Mouse (Mus musculus) midbrain, embryonic 10.5 days (tissue): ENCODE measurements around the gene Jmjd4. TPM values are rescaled to one million over a fixed set of nuclear protein-coding genes. Genes with fewer than 3 reads are reported as not detected.

Experiments used
- DNase-seq: peaks from one replicate; pipeline ENCODE4 v3.0.0-alpha.2; 2017; ENCODE audit warnings: low spot score
- H3K27ac ChIP-seq: fragments of 300-500 bp; sonication (generic); replicated peaks from 2 replicates; pipeline ENCODE4 v1.5.1; 2016; ENCODE audit warnings: mild to moderate bottlenecking
- H3K27me3 ChIP-seq: fragments of 300-500 bp; sonication (generic); 2 replicates; pipeline ENCODE4 v1.6.1; 2016; ENCODE audit warnings: low read depth, mild to moderate bottlenecking; ENCODE audit not compliant: poor library complexity, severe bottlenecking
- H3K36me3 ChIP-seq: fragments of 300-500 bp; sonication (generic); 2 replicates; pipeline ENCODE4 v1.6.1; 2016; ENCODE audit warnings: mild to moderate bottlenecking, moderate library complexity
- H3K4me1 ChIP-seq: fragments of 300-500 bp; sonication (generic); 2 replicates; pipeline ENCODE4 v1.6.1; 2016
- H3K4me3 ChIP-seq: fragments of 300-500 bp; sonication (generic); 2 replicates; pipeline ENCODE4 v1.5.1; 2016; ENCODE audit warnings: mild to moderate bottlenecking, moderate library complexity
- H3K9me3 ChIP-seq: fragments of 300-500 bp; sonication (generic); replicated peaks from 2 replicates; pipeline ENCODE4 v1.6.1; 2016; ENCODE audit warnings: mild to moderate bottlenecking
- WGBS: fragments of 180-500 bp; shearing (Covaris S2); methylation state at CpG from one replicate; pipeline ENCODE4 v1.1.7; 2016; 5-methylcytosine and 5-hydroxymethylcytosine counted together
- polyA plus RNA-seq: library from polyadenylated mRNA; unstranded; fragments of >200 nt; fragmentation: Nextera tagmentation; extraction: Ambion mirVana; gene quantifications from 2 replicates; pipeline ENCODE4 v1.2.1, GENCODE M21; 2016

Gene Jmjd4
- polyA plus RNA-seq, 1 experiment from 2014 or later: 16.2 TPM

- no peak overlapping the region for H3K27ac ChIP-seq
- no peaks in the 10 kb centered on the region for H3K9me3 ChIP-seq
- no peaks in the 10 kb centered on the region for H3K4me1 ChIP-seq
- no peak overlapping the region for H3K4me3 ChIP-seq
- peaks cover 75% of the 10 kb centered on the region for H3K36me3 ChIP-seq
- H3K27me3 ChIP-seq: no peaks in the 10 kb centered on the region
- DNase-seq: no peak
- WGBS: 87% methylated on average over 1 of the region's 1 CpGs
Observed at GRCm38 (mm10) chr11:59429959-59430358, 19.9 kb upstream of the Jmjd4 start.

GRCm38 (mm10) chr11:59432261-59432660 is 17.6 kb upstream of the Jmjd4 start:
- no peaks in the 10 kb centered on the region for H3K27me3 ChIP-seq
- H3K4me3 ChIP-seq: no peak overlapping the region
- H3K36me3 ChIP-seq: peaks cover 76% of the 10 kb centered on the region
- no peak for DNase-seq
- WGBS: 85% methylated on average over 3 of the region's 3 CpGs
- H3K4me1 ChIP-seq: no peaks in the 10 kb centered on the region
- peaks cover 15% of the 10 kb centered on the region for H3K9me3 ChIP-seq
- H3K27ac ChIP-seq: no peak overlapping the region

GRCm38 (mm10) chr11:59437954-59438353 is 11.9 kb upstream of the Jmjd4 start:
- WGBS: 94% methylated on average over 12 of the region's 12 CpGs
- H3K4me1 ChIP-seq: no peaks in the 10 kb centered on the region
- DNase-seq: no peak
- H3K27ac ChIP-seq: no peak overlapping the region
- H3K4me3 ChIP-seq: no peak overlapping the region
- peaks cover 63% of the 10 kb centered on the region for H3K36me3 ChIP-seq
- no peaks in the 10 kb centered on the region for H3K27me3 ChIP-seq
- H3K9me3 ChIP-seq: peaks cover 16% of the 10 kb centered on the region

- Histone ChIP-seq H3K9me3 (no peaks in the 10 kb centered on the region; the same call in 1 of the 2 replicates), H3K4me1 (no peaks in the 10 kb centered on the region), H3K27ac (no peak overlapping the region), H3K27me3 (no peaks in the 10 kb centered on the region), H3K4me3 (no peak overlapping the region), H3K36me3 (peaks cover 26% of the 10 kb centered on the region)
- no peak for DNase-seq
Observed at GRCm38 (mm10) chr11:59443102-59443501, 6.7 kb upstream of the Jmjd4 start.

GRCm38 (mm10) chr11:59450230-59450771 is 456 bp downstream of the Jmjd4 start:
- Histone ChIP-seq H3K27ac (peak overlapping the region; percentile 92), H3K9me3 (no peaks in the 10 kb centered on the region), H3K36me3 (peaks cover 45% of the 10 kb centered on the region), H3K27me3 (no peaks in the 10 kb centered on the region), H3K4me1 (peaks cover 28% of the 10 kb centered on the region), H3K4me3 (peak overlapping the region; percentile 66)
- WGBS: under 1% methylated on average over 38 of the region's 38 CpGs
- DNase-seq: no peak

- Histone ChIP-seq H3K4me1 (peaks cover 28% of the 10 kb centered on the region), H3K4me3 (peak within 1 kb of the TSS; percentile 66), H3K27me3 (no peaks in the 10 kb centered on the region), H3K9me3 (no peaks in the 10 kb centered on the region), H3K27ac (peak within 1 kb of the TSS; percentile 92), H3K36me3 (peaks cover 47% of the 10 kb centered on the region)
- WGBS: 84% methylated on average over 4 of the region's 4 CpGs
- DNase-seq: no peak
Observed at GRCm38 (mm10) chr11:59451086-59451485, 1.2 kb downstream of the Jmjd4 start, which contains the start of gene Snap47. Gene Snap47, minus strand, starts transcription at chr11:59451186.

- H3K4me3 ChIP-seq: no peak overlapping the region
- no peaks in the 10 kb centered on the region for H3K9me3 ChIP-seq
- H3K4me1 ChIP-seq: peaks cover 5% of the 10 kb centered on the region
- 92% methylated on average over 2 of the region's 2 CpGs for WGBS
- no peak for DNase-seq
- no peaks in the 10 kb centered on the region for H3K27me3 ChIP-seq
- no peak overlapping the region for H3K27ac ChIP-seq
- H3K36me3 ChIP-seq: peaks cover 90% of the 10 kb centered on the region
Observed at GRCm38 (mm10) chr11:59456346-59456745, 6.5 kb downstream of the Jmjd4 start.

- no peak for DNase-seq
- H3K9me3 ChIP-seq: no peaks in the 10 kb centered on the region
- no peaks in the 10 kb centered on the region for H3K27me3 ChIP-seq
- WGBS: 93% methylated on average over 2 of the region's 2 CpGs
- no peak overlapping the region for H3K4me3 ChIP-seq
- no peak overlapping the region for H3K27ac ChIP-seq
- H3K36me3 ChIP-seq: peaks cover 90% of the 10 kb centered on the region
- H3K4me1 ChIP-seq: peaks cover under 1% of the 10 kb centered on the region; the same call in 1 of the 2 replicates
Observed at GRCm38 (mm10) chr11:59456891-59457290, 7.0 kb downstream of the Jmjd4 start.

GRCm38 (mm10) chr11:59458973-59459372 is 9.1 kb downstream of the Jmjd4 start:
- no peak overlapping the region for H3K27ac ChIP-seq
- 67% methylated on average over 5 of the region's 5 CpGs for WGBS
- no peaks in the 10 kb centered on the region for H3K4me1 ChIP-seq
- H3K9me3 ChIP-seq: peaks cover 20% of the 10 kb centered on the region
- no peaks in the 10 kb centered on the region for H3K27me3 ChIP-seq
- H3K36me3 ChIP-seq: peaks cover 92% of the 10 kb centered on the region
- no peak overlapping the region for H3K4me3 ChIP-seq
- peak; percentile 12 for DNase-seq

GRCm38 (mm10) chr11:59460459-59460858 is 10.6 kb downstream of the Jmjd4 start:
- WGBS: 96% methylated on average over 2 of the region's 2 CpGs
- H3K36me3 ChIP-seq: peaks cover 92% of the 10 kb centered on the region
- no peaks in the 10 kb centered on the region for H3K27me3 ChIP-seq
- H3K4me3 ChIP-seq: no peak overlapping the region
- peak; percentile 8 for DNase-seq
- H3K4me1 ChIP-seq: no peaks in the 10 kb centered on the region
- peaks cover 35% of the 10 kb centered on the region for H3K9me3 ChIP-seq
- H3K27ac ChIP-seq: no peak overlapping the region

GRCm38 (mm10) chr11:59471413-59472325 is 21.8 kb downstream of the Jmjd4 start:
- H3K27ac ChIP-seq: peak overlapping the region; percentile 90
- no peak for DNase-seq
- peaks cover 7% of the 10 kb centered on the region for H3K36me3 ChIP-seq
- 9% methylated on average over 37 of the region's 37 CpGs for WGBS
- H3K4me3 ChIP-seq: peak overlapping the region; percentile 83
- peaks cover 4% of the 10 kb centered on the region; the same call in 1 of the 2 replicates for H3K9me3 ChIP-seq
- H3K4me1 ChIP-seq: peaks cover 10% of the 10 kb centered on the region
- H3K27me3 ChIP-seq: no peaks in the 10 kb centered on the region

GRCm38 (mm10) chr11:59472326-59472677 is 22.5 kb downstream of the Jmjd4 start, which contains the start of gene Zfp867:
Gene Zfp867, minus strand, starts transcription at chr11:59472474.
- DNase-seq: peak; percentile 91
- H3K4me1 ChIP-seq: peaks cover 10% of the 10 kb centered on the region
- H3K9me3 ChIP-seq: no peaks in the 10 kb centered on the region
- peak within 1 kb of the TSS; percentile 90 for H3K27ac ChIP-seq
- WGBS: under 1% methylated on average over 19 of the region's 19 CpGs
- H3K4me3 ChIP-seq: peak within 1 kb of the TSS; percentile 83
- no peaks in the 10 kb centered on the region for H3K27me3 ChIP-seq
- 0 out of 2 replicates have a peak, but pooled peaks cover 1% of the 10 kb centered on the region for H3K36me3 ChIP-seq

GRCm38 (mm10) chr11:59477240-59477639 is 27.4 kb downstream of the Jmjd4 start:
- H3K4me1 ChIP-seq: no peaks in the 10 kb centered on the region
- H3K27me3 ChIP-seq: no peaks in the 10 kb centered on the region
- no peak overlapping the region for H3K4me3 ChIP-seq
- no peaks in the 10 kb centered on the region for H3K9me3 ChIP-seq
- no peaks in the 10 kb centered on the region for H3K36me3 ChIP-seq
- no peak overlapping the region for H3K27ac ChIP-seq
- 77% methylated on average over 6 of the region's 6 CpGs for WGBS
- no peak for DNase-seq
